Mouse (Mus musculus): ENCODE results near the gene Cwc22.

GRCm38 (mm10) chr2:77948126-77948525 is 2.0 kb upstream of the Cwc22 start:
- TF ChIP-seq POLR2A (IDR thresholded peaks at IDR 0.05; ENCODE audit: low read depth, low read length) (no peak), CTCF (conservative IDR thresholded peaks at IDR 0.05; ENCODE audit: insufficient read depth, insufficient read length, low read depth, low read length) (no peak)
